In genomic region chr8:47943049-47943448, GRCm38 (mm10) we compare ENCODE assay signal across 9 mouse cellular contexts. TPM values are rescaled to one million over a fixed set of nuclear protein-coding genes. Genes with fewer than 3 reads are reported as not detected.
A peak's percentile ranks its signal among the peaks of the same experiment; 100 is the strongest.
DNase-seq lines count a peak whose midpoint lies in the region; ATAC-seq and TF ChIP-seq lines count a peak whose summit lies in the region.
"Had no signal": no experiment of that assay in that cellular context is flagged by ENCODE, and none has a peak within 500 bp of the region (broad histone marks: within the 10 kb centered on the region; RNA-seq: fewer than 3 reads in every experiment).

No protein-coding gene starts in this region.

- 0 out of 2 replicates have a peak, but pooled peaks cover 5% of the 10 kb centered on the region for H3K36me3 ChIP-seq in heart, postnatal 0 days (replicated peaks; ENCODE audit: control insufficient read depth, insufficient read depth, low read length)
- no peaks in the 10 kb centered on the region for H3K36me3 ChIP-seq in ES-Bruce4 (ENCODE audit: control insufficient read depth, insufficient read depth, low read length, poor library complexity, severe bottlenecking)

- H3K9ac ChIP-seq in heart, postnatal 0 days (replicated peaks; ENCODE audit: low read depth, low read length): no peak overlapping the region
- H3K9ac ChIP-seq in ES-Bruce4 (ENCODE audit: low read depth, poor library complexity, severe bottlenecking): no peak overlapping the region

- TF ChIP-seq CTCF in heart, postnatal 0 days (IDR thresholded peaks at IDR 0.05; ENCODE audit: low read depth): peak; percentile 19
- peak; percentile 79 for TF ChIP-seq CTCF in ES-Bruce4 (IDR thresholded peaks at IDR 0.05; ENCODE audit: low read depth, low read length)

- 61% methylated on average over 10 of the region's 10 CpGs for WGBS in heart, postnatal 0 days

- ATAC-seq in heart, postnatal 0 days (ENCODE audit: insufficient read depth, low read depth): no peak
- no peak for ATAC-seq in activated CD4-positive, CD25-positive, alpha-beta regulatory T cell, adult 4 months

- peaks cover 24% of the 10 kb centered on the region for H3K4me1 ChIP-seq in heart, postnatal 0 days (ENCODE audit: control insufficient read depth, insufficient read depth)
- H3K4me1 ChIP-seq in ES-Bruce4 (ENCODE audit: control insufficient read depth, insufficient read depth, low read length): no peaks in the 10 kb centered on the region

- no peak overlapping the region for H3K4me3 ChIP-seq in heart, postnatal 0 days (ENCODE audit: low read depth, low read length)
- no peak overlapping the region for H3K4me3 ChIP-seq in ES-Bruce4 (ENCODE audit: low read depth, low read length)

- intact Hi-C loops in left cerebral cortex, postnatal 4 days (cut with DNase I): no loop called here

- TF ChIP-seq POLR2A in ES-Bruce4 (IDR thresholded peaks at IDR 0.05; ENCODE audit: insufficient read depth, low read length): no peak

- H3K27me3 ChIP-seq in heart, postnatal 0 days (ENCODE audit: control insufficient read depth, insufficient read depth, low read length): no peaks in the 10 kb centered on the region
- no peaks in the 10 kb centered on the region for H3K27me3 ChIP-seq in ES-Bruce4 (ENCODE audit: control insufficient read depth, insufficient read depth, low read length, poor library complexity, severe bottlenecking)

- no peak overlapping the region for H3K27ac ChIP-seq in heart, postnatal 0 days (ENCODE audit: low read depth)
- no peak overlapping the region for H3K27ac ChIP-seq in ES-Bruce4 (ENCODE audit: insufficient read depth, low read length)

- H3K9me3 ChIP-seq in heart, postnatal 0 days (replicated peaks; ENCODE audit: control insufficient read depth, low read length): no peaks in the 10 kb centered on the region
- no peaks in the 10 kb centered on the region for H3K9me3 ChIP-seq in ES-Bruce4 (replicated peaks; ENCODE audit: control insufficient read depth, insufficient read depth, low read length, poor library complexity, severe bottlenecking)

- no peak for DNase-seq in heart, postnatal 0 days (ENCODE audit: low spot score)
- no peak for DNase-seq in heart, adult 11 months
- peak; percentile 71 for DNase-seq in kidney, adult 9 months
- DNase-seq in natural killer cell, adult 2 months (ENCODE audit: low spot score in 2 of 2): peak; percentile 7 to 36
- no peak for DNase-seq in left cerebral cortex, postnatal 4 days
- no peak for DNase-seq in adrenal gland, postnatal 25 days
- DNase-seq: cerebellum, adult 9-11 months had no signal

- no peak for TF ChIP-seq EP300 in heart, postnatal 0 days (IDR thresholded peaks at IDR 0.05; ENCODE audit: low read depth)
- TF ChIP-seq EP300 in ES-Bruce4 (IDR thresholded peaks at IDR 0.05; ENCODE audit: insufficient read depth, low read depth, low read length): no peak

- H3K4me2 ChIP-seq in heart, postnatal 0 days (ENCODE audit: low read depth, low read length): no peak overlapping the region

RNA-seq across cellular contexts. Expression of gene Wwc2, which starts 47.7 kb away (rescaled TPM):
- total RNA-seq in heart, postnatal 0 days (2014; rRNA removed; ENCODE audit: low replicate concordance): 18.5 and 21.1 TPM in 2 replicates
- polyA plus RNA-seq in heart, postnatal 0 days (2015; fragmentation: Nextera tagmentation; extraction: Ambion mirVana): 8.0 and 8.2 TPM in 2 replicates
- 42.2 and 43.0 TPM in 2 replicates for polyA plus RNA-seq in ES-Bruce4 (2011; ENCODE audit: insufficient read depth, insufficient read length, low read depth, missing spikeins)
- under 1 TPM; 0.09 to 0.32 TPM for polyA plus RNA-seq in activated CD4-positive, CD25-positive, alpha-beta regulatory T cell, adult 4 months (2017; shearing (Covaris generic))
- total RNA-seq in left cerebral cortex, postnatal 4 days (2021): 10 to 100 TPM; 23.3 to 23.7 TPM
- 23.0 and 27.0 TPM in 2 replicates for total RNA-seq in adrenal gland, postnatal 25 days (2021)

Comparison
In these comparisons a context has a peak if more than half of its experiments do, and no peak if none do; other contexts are left out.
1. DNase-seq: peak in kidney, adult 9 months (single experiment) and natural killer cell, adult 2 months (2 of 2); none in heart, postnatal 0 days (single experiment), heart, adult 11 months (single experiment), left cerebral cortex, postnatal 4 days (single experiment) and adrenal gland, postnatal 25 days (single experiment).